Mouse (Mus musculus): ENCODE results near the gene Lsm10. TPM values are rescaled to one million over a fixed set of nuclear protein-coding genes. Genes with fewer than 3 reads are reported as not detected.
A peak's percentile ranks its signal among the peaks of the same experiment; 100 is the strongest.
"Not testable (repeated sequence)": the region's sequence is repeated elsewhere in the genome, so short reads cannot be mapped to it uniquely, and the experiment has no call there.

The Lsm10 gene
- polyA plus RNA-seq, 1 experiment from 2014 or later: 27.7 TPM

DNA sequence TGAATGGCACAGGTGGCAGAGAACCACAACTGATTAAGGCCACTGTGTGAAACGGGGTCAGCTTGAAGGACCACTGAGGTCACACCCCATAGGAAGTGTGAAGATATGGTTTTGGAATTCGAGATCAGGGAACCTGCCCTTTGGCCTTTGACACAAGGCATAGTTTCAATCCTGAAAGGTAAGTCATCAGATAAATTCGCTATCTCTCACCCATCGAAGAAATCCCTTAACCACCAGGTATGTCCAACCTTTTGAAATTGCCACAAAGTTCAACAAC lies 5.6 kb upstream of the Lsm10 start:
- H3K4me2 ChIP-seq (ENCODE audit: low read depth, low read length): no peak overlapping the region
- H3K4me3 ChIP-seq (ENCODE audit: low read depth, low read length): no peak overlapping the region
- H3K27ac ChIP-seq (ENCODE audit: low read depth): peak overlapping the region; percentile 61
- no peaks in the 10 kb centered on the region for H3K27me3 ChIP-seq (ENCODE audit: insufficient read depth, low read length)
- WGBS (ENCODE audit: insufficient replicate concordance): 51% methylated on average over 4 of the region's 4 CpGs
- ATAC-seq (no peak), DNase-seq (no peak)
- H3K9ac ChIP-seq (replicated peaks): no peak overlapping the region
- no peaks in the 10 kb centered on the region for H3K9me3 ChIP-seq (ENCODE audit: low read length)
- H3K36me3 ChIP-seq (replicated peaks; ENCODE audit: insufficient read depth, low read length): no peaks in the 10 kb centered on the region
- no peak for TF ChIP-seq EP300 (IDR thresholded peaks at IDR 0.05; ENCODE audit: low read depth)
- no peak for TF ChIP-seq CTCF (IDR thresholded peaks at IDR 0.05; ENCODE audit: low read depth)
- peaks cover 20% of the 10 kb centered on the region for H3K4me1 ChIP-seq (ENCODE audit: insufficient read depth)

DNA sequence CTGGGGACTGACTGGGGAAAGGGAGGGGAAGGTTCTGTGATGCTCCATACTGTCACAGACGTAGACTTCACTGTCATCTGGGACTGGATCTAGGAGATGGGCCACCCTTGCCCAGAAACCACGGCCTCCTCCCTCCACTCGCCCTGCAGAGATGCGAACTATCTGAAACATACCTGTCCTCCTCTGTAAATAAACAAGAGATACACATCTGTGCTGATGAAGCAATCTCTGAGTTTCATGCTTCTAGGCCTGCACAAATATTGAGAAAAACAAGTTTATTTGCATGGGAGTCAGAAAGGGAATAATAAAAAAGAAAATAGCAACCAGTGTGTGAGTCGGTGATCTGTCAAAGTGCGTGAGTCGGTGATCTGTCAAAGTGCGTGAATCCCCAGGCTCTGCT lies 4.5 kb upstream of the Lsm10 start:
- DNase-seq (no peak), ATAC-seq (no peak)
- no peaks in the 10 kb centered on the region for H3K36me3 ChIP-seq (replicated peaks; ENCODE audit: insufficient read depth, low read length)
- peaks cover 20% of the 10 kb centered on the region for H3K4me1 ChIP-seq (ENCODE audit: insufficient read depth)
- WGBS (ENCODE audit: insufficient replicate concordance): 74% methylated on average over 8 of the region's 8 CpGs
- no peaks in the 10 kb centered on the region for H3K9me3 ChIP-seq (ENCODE audit: low read length)
- no peak for TF ChIP-seq CTCF (IDR thresholded peaks at IDR 0.05; ENCODE audit: low read depth)
- TF ChIP-seq EP300 (IDR thresholded peaks at IDR 0.05; ENCODE audit: low read depth): no peak
- peak overlapping the region; percentile 61 for H3K27ac ChIP-seq (ENCODE audit: low read depth)
- H3K4me2 ChIP-seq (ENCODE audit: low read depth, low read length): no peak overlapping the region
- H3K4me3 ChIP-seq (ENCODE audit: low read depth, low read length): no peak overlapping the region
- no peak overlapping the region for H3K9ac ChIP-seq (replicated peaks)
- H3K27me3 ChIP-seq (ENCODE audit: insufficient read depth, low read length): no peaks in the 10 kb centered on the region

DNA sequence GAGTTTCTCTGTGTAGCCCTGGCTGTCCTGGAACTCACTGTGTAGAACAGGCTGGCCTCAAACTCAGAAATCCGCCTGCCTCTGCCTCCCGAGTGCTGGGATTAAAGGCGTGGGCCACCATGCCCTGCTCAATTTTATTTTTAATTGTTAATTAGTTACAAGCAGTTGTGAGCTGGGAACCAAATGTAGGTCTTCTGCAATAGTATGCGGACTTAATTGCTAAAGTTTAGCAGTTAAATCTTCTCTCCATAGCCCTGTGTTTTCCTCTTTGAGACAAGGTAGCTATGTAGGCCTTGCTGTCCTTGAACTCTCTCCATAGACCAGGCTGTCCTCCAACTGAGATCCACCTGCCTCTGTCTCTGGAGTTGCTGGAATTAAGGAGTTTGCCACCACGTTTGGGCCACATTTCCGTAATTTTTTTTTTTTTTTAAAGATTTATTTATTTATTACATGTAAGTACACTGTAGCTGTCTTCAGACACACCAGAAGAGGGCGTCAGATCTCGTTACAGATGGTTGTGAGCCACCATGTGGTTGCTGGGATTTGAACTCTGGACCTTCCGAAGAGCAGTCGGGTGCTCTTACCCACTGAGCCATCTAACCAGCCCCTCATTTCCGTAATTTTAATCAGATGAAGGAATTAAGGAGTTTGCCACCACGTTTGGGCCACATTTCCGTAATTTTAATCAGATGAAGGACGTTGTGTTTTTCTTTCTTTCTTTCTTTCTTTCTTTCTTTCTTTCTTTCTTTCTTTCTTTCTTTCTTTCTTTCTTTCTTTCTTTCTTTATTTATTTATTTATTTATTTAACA lies 597 bp upstream of the Lsm10 start:
- Histone ChIP-seq H3K4me3 (ENCODE audit: low read depth, low read length) (peak overlapping the region; percentile 60), H3K4me2 (ENCODE audit: low read depth, low read length) (peak overlapping the region; percentile 77), H3K4me1 (ENCODE audit: insufficient read depth) (peaks cover 35% of the 10 kb centered on the region)
- H3K36me3 ChIP-seq (replicated peaks; ENCODE audit: insufficient read depth, low read length); H3K9me3 ChIP-seq (ENCODE audit: low read length); H3K27me3 ChIP-seq (ENCODE audit: insufficient read depth, low read length); DNase-seq; H3K27ac ChIP-seq (ENCODE audit: low read depth); H3K9ac ChIP-seq (replicated peaks): not testable (repeated sequence)
- WGBS (ENCODE audit: insufficient replicate concordance): 51% methylated on average over 14 of the region's 14 CpGs
- ATAC-seq: 0 out of 2 replicates have a peak, but pooled peaks have one; percentile 4

DNA sequence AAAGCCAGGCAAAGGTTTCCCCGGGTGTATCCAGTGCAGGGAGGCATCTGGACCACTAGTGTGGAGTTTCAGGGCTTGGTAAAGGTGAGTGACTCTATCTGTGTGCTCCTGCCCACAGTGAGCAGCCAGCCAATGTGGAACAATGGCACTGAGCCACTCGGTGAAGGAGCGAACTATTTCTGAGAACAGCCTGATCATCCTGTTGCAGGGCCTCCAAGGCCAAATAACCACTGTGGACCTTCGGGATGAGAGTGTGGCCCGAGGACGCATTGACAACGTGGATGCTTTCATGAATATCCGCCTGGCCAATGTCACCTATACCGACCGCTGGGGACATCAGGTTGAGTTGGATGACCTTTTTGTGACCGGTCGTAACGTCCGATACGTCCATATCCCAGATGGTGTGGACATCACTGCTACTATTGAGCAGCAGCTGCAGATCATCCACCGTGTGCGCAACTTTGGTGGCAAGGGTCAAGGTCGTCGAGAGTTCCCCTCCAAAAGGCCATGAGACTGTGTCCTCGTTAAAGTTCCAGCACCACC lies 1.4 kb downstream of the Lsm10 start:
- no peak overlapping the region for H3K4me2 ChIP-seq (ENCODE audit: low read depth, low read length)
- H3K36me3 ChIP-seq (replicated peaks; ENCODE audit: insufficient read depth, low read length): 0 out of 2 replicates have a peak, but pooled peaks cover 4% of the 10 kb centered on the region
- H3K9ac ChIP-seq (replicated peaks): no peak overlapping the region
- DNase-seq (no peak), ATAC-seq (no peak)
- no peaks in the 10 kb centered on the region for H3K27me3 ChIP-seq (ENCODE audit: insufficient read depth, low read length)
- H3K27ac ChIP-seq (ENCODE audit: low read depth): no peak overlapping the region
- 87% methylated on average over 20 of the region's 20 CpGs for WGBS (ENCODE audit: insufficient replicate concordance)
- H3K4me3 ChIP-seq (ENCODE audit: low read depth, low read length): no peak overlapping the region
- H3K4me1 ChIP-seq (ENCODE audit: insufficient read depth): peaks cover 43% of the 10 kb centered on the region
- no peak for TF ChIP-seq EP300 (IDR thresholded peaks at IDR 0.05; ENCODE audit: low read depth)
- TF ChIP-seq CTCF (IDR thresholded peaks at IDR 0.05; ENCODE audit: low read depth): no peak
- no peaks in the 10 kb centered on the region for H3K9me3 ChIP-seq (ENCODE audit: low read length)

DNA sequence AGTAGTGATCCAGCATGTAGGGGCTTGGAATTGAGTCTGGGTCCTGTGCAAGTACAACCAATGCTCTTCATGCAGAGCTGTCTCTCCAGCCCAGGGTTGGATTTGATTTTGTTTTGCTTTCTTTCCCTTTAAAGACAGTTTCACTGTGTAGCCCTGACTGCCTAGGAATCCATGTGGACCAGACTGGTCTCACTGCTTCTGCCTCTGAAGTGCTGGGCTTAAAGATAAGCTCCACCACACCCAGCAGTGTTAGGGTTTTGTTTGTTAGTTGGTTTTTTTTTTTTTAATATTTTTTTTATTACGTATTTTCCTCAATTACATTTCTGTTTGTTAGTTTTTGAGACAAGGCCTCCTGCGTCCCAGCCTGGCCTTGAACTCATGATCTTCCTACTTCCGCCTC lies 2.9 kb downstream of the Lsm10 start:
- H3K9ac ChIP-seq (replicated peaks): 0 out of 2 replicates have a peak overlapping the region, but pooled peaks have one; percentile 31
- H3K4me2 ChIP-seq (ENCODE audit: low read depth, low read length): peak overlapping the region; percentile 30
- no peak for ATAC-seq
- 0 out of 2 replicates have a peak, but pooled peaks cover 4% of the 10 kb centered on the region for H3K36me3 ChIP-seq (replicated peaks; ENCODE audit: insufficient read depth, low read length)
- no peaks in the 10 kb centered on the region for H3K9me3 ChIP-seq (ENCODE audit: low read length)
- peaks cover 42% of the 10 kb centered on the region for H3K4me1 ChIP-seq (ENCODE audit: insufficient read depth)
- H3K4me3 ChIP-seq (ENCODE audit: low read depth, low read length): no peak overlapping the region
- peak overlapping the region; percentile 42 for H3K27ac ChIP-seq (ENCODE audit: low read depth)
- H3K27me3 ChIP-seq (ENCODE audit: insufficient read depth, low read length): no peaks in the 10 kb centered on the region
- WGBS (ENCODE audit: insufficient replicate concordance): 63% methylated on average over 3 of the region's 3 CpGs
- TF ChIP-seq EP300 (IDR thresholded peaks at IDR 0.05; ENCODE audit: low read depth) (no peak), CTCF (IDR thresholded peaks at IDR 0.05; ENCODE audit: low read depth) (no peak)
- DNase-seq: no peak

DNA sequence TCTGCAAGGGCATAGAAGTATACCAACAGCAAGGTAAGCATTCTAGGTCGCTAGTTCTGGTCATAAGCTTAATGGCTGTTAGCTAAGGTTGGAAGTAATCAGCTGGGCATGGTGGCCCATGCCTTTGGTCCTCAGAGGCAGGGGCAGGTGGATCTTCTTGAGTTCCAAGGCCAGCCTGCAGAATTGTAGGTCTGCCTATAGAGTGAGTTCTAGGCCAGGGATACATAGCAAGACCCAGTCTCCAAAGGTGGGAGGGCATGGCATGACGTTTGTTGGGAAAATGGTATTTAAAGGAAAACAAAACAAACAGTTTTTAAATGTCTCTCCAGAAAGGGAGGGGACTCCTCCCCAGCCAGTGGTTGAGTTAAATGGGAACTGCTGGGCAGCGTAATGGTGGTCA lies 4.3 kb downstream of the Lsm10 start:
- H3K9ac ChIP-seq (replicated peaks): no peak overlapping the region
- ATAC-seq: no peak
- H3K36me3 ChIP-seq (replicated peaks; ENCODE audit: insufficient read depth, low read length): 0 out of 2 replicates have a peak, but pooled peaks cover 4% of the 10 kb centered on the region
- TF ChIP-seq CTCF (IDR thresholded peaks at IDR 0.05; ENCODE audit: low read depth) (no peak), EP300 (IDR thresholded peaks at IDR 0.05; ENCODE audit: low read depth) (no peak)
- 79% methylated on average over 3 of the region's 3 CpGs for WGBS (ENCODE audit: insufficient replicate concordance)
- H3K27me3 ChIP-seq (ENCODE audit: insufficient read depth, low read length): no peaks in the 10 kb centered on the region
- no peak overlapping the region for H3K4me3 ChIP-seq (ENCODE audit: low read depth, low read length)
- no peak overlapping the region for H3K4me2 ChIP-seq (ENCODE audit: low read depth, low read length)
- no peak overlapping the region for H3K27ac ChIP-seq (ENCODE audit: low read depth)
- no peaks in the 10 kb centered on the region for H3K9me3 ChIP-seq (ENCODE audit: low read length)
- DNase-seq: no peak
- H3K4me1 ChIP-seq (ENCODE audit: insufficient read depth): peaks cover 55% of the 10 kb centered on the region

All from liver, postnatal 0 days (tissue).